Mouse (Mus musculus) limb, embryonic 14.5 days (tissue): ENCODE data around the gene Nelfa. TPM values are rescaled to one million over a fixed set of nuclear protein-coding genes. Genes with fewer than 3 reads are reported as not detected.

Experiments used
- ATAC-seq: fragments of 200-750 bp; cut with Nextera tagmentation; 2 replicates; pipeline ENCODE4 v1.8.0; 2017; ENCODE audit warnings: low read depth, moderate number of reproducible peaks, moderate TSS enrichment; ENCODE audit not compliant: low FRiP score
- DNase-seq: peaks from one replicate; pipeline ENCODE4 v3.0.0-alpha.2; 2015; ENCODE audit warnings: low spot score
- H3K27ac ChIP-seq: fragments of 300-500 bp; sonication (generic); replicated peaks from 2 replicates; pipeline ENCODE4 v1.5.1; 2014; ENCODE audit warnings: low read depth, mild to moderate bottlenecking, low read length, moderate library complexity, mixed read lengths
- H3K27me3 ChIP-seq: fragments of 300-500 bp; sonication (generic); 2 replicates; pipeline ENCODE4 v1.6.1; 2014; ENCODE audit warnings: low read length, mixed read lengths; ENCODE audit not compliant: control insufficient read depth, insufficient read depth
- H3K36me3 ChIP-seq: fragments of 300-500 bp; sonication (generic); 2 replicates; pipeline ENCODE4 v1.6.1; 2014; ENCODE audit warnings: mild to moderate bottlenecking, low read length, moderate library complexity, mixed read lengths; ENCODE audit not compliant: control insufficient read depth, insufficient read depth
- H3K4me1 ChIP-seq: fragments of 300-500 bp; sonication (generic); 2 replicates; pipeline ENCODE4 v1.6.1; 2014; ENCODE audit warnings: antibody characterized with exemption, low read length, mixed read lengths; ENCODE audit not compliant: control insufficient read depth, insufficient read depth
- H3K4me2 ChIP-seq: fragments of 300-500 bp; sonication (generic); replicated peaks from 2 replicates; pipeline ENCODE4 v1.6.1; 2014; ENCODE audit warnings: low read depth, mild to moderate bottlenecking, low read length, moderate library complexity; ENCODE audit not compliant: severe bottlenecking
- H3K4me3 ChIP-seq: fragments of 300-500 bp; sonication (generic); replicated peaks from 2 replicates; pipeline ENCODE4 v1.5.1; 2014; ENCODE audit warnings: low read length
- H3K9ac ChIP-seq: fragments of 300-500 bp; sonication (generic); 2 replicates; pipeline ENCODE4 v1.6.1; 2014; ENCODE audit warnings: mild to moderate bottlenecking, low read depth, low read length, moderate library complexity; ENCODE audit not compliant: severe bottlenecking
- H3K9me3 ChIP-seq: fragments of 300-500 bp; sonication (generic); 2 replicates; pipeline ENCODE4 v1.6.1; 2016; ENCODE audit warnings: low read length; ENCODE audit not compliant: control insufficient read depth
- POLR2A ChIP-seq: fragments of 200-500 bp; IDR thresholded peaks from 2 replicates; pipeline ENCODE4 v1.8.0; 2012; ENCODE audit warnings: inconsistent platforms, mild to moderate bottlenecking, moderate library complexity, borderline replicate concordance; ENCODE audit not compliant: insufficient read depth, insufficient read length; ENCODE audit errors: extremely low read depth
- WGBS: fragments of 180-500 bp; shearing (Covaris S2); extraction: QIAGEN DNeasy Blood & Tissue Kit; methylation state at CpG from one replicate; pipeline ENCODE4 v1.1.7; 2014; 5-methylcytosine and 5-hydroxymethylcytosine counted together
- polyA plus RNA-seq, 2 experiments: library from polyadenylated mRNA; depleted of rRNA in 1 of 2; stranded (reverse) in 1 of 2; unstranded in 1 of 2; fragments of >200 nt; fragmentation: Nextera tagmentation in 1 of 2; extraction: Ambion mirVana in 1 of 2; gene quantifications; 2 replicates each; pipeline versions ENCODE4 v1.2.1 to v1.2.3; 2012 to 2014

Nelfa gene
- polyA plus RNA-seq (2012; rRNA removed) (70.0 and 83.4 TPM in 2 replicates), polyA plus RNA-seq (2014; fragmentation: Nextera tagmentation; extraction: Ambion mirVana) (53.3 and 58.4 TPM in 2 replicates)

GRCm38 (mm10) chr5:33936120-33936707 lies at the start of gene Nelfa:
Gene Nelfa, minus strand, starts transcription at chr5:33936413.
- Histone ChIP-seq H3K36me3 (peaks cover 9% of the 10 kb centered on the region; the same call in 1 of the 2 replicates), H3K4me1 (peaks cover 15% of the 10 kb centered on the region), H3K27ac (peak within 1 kb of the TSS; percentile 94), H3K9ac (peak within 1 kb of the TSS; percentile 93), H3K9me3 (no peaks in the 10 kb centered on the region), H3K4me3 (peak within 1 kb of the TSS; percentile 87), H3K4me2 (peak within 1 kb of the TSS; percentile 77), H3K27me3 (no peaks in the 10 kb centered on the region)
- WGBS: 2% methylated on average over 48 of the region's 61 CpGs
- peak; percentile 79; the same call in 1 of the 2 replicates for TF ChIP-seq POLR2A
- DNase-seq: peak; percentile 98
- ATAC-seq: peak; percentile 98

GRCm38 (mm10) chr5:33983309-33984121 lies 47.3 kb upstream of the Nelfa start, which contains the start of gene Gm1673:
Gene Gm1673, plus strand, starts transcription at chr5:33983433.
- 0 out of 2 replicates have a peak, but pooled peaks have one; percentile 36 for TF ChIP-seq POLR2A
- under 1% methylated on average over 64 of the region's 88 CpGs for WGBS

GRCm38 (mm10) chr5:33982731-33983259 lies 46.6 kb upstream of the Nelfa start:
- peak; percentile 31 for ATAC-seq
- Histone ChIP-seq H3K9ac (peak overlapping the region; percentile 71), H3K4me3 (peak overlapping the region; percentile 92), H3K36me3 (peaks cover 10% of the 10 kb centered on the region), H3K27me3 (no peaks in the 10 kb centered on the region), H3K27ac (peak overlapping the region; percentile 71), H3K4me1 (peaks cover 12% of the 10 kb centered on the region), H3K4me2 (peak overlapping the region; percentile 93), H3K9me3 (no peaks in the 10 kb centered on the region)
- DNase-seq: no peak
- 4% methylated on average over 24 of the region's 26 CpGs for WGBS
- TF ChIP-seq POLR2A: no peak

More at GRCm38 (mm10) chr5:33983309-33984121, 47.3 kb upstream of the Nelfa start, which contains the start of gene Gm1673:
- peak; percentile 91 for ATAC-seq
- peak; percentile 91 for DNase-seq
- Histone ChIP-seq H3K9ac (peak within 1 kb of the TSS; percentile 71), H3K27ac (peak within 1 kb of the TSS; percentile 71), H3K4me2 (peak within 1 kb of the TSS; percentile 93), H3K9me3 (no peaks in the 10 kb centered on the region), H3K4me3 (peak within 1 kb of the TSS; percentile 92), H3K36me3 (peaks cover 10% of the 10 kb centered on the region), H3K27me3 (no peaks in the 10 kb centered on the region), H3K4me1 (peaks cover 12% of the 10 kb centered on the region)

- no peak for TF ChIP-seq POLR2A
- DNase-seq: no peak
- WGBS: 45% methylated on average over 3 of the region's 3 CpGs
- no peak for ATAC-seq
- H3K4me3 ChIP-seq: no peak overlapping the region
- no peaks in the 10 kb centered on the region for H3K27me3 ChIP-seq
- no peaks in the 10 kb centered on the region for H3K4me1 ChIP-seq
- no peaks in the 10 kb centered on the region for H3K9me3 ChIP-seq
- no peak overlapping the region for H3K4me2 ChIP-seq
- no peak overlapping the region for H3K27ac ChIP-seq
- no peak overlapping the region for H3K9ac ChIP-seq
- H3K36me3 ChIP-seq: no peaks in the 10 kb centered on the region
Measured at GRCm38 (mm10) chr5:33976267-33976666, 40.1 kb upstream of the Nelfa start.

- DNase-seq (no peak), ATAC-seq (no peak)
- Histone ChIP-seq H3K9me3 (no peaks in the 10 kb centered on the region), H3K4me2 (no peak overlapping the region), H3K4me1 (no peaks in the 10 kb centered on the region), H3K27me3 (no peaks in the 10 kb centered on the region), H3K36me3 (no peaks in the 10 kb centered on the region), H3K27ac (no peak overlapping the region), H3K9ac (no peak overlapping the region), H3K4me3 (no peak overlapping the region)
- TF ChIP-seq POLR2A: no peak
- 55% methylated on average over 2 of the region's 2 CpGs for WGBS
Measured at GRCm38 (mm10) chr5:33974736-33975135, 38.5 kb upstream of the Nelfa start.
